Mouse (Mus musculus) skeletal muscle tissue, adult 2 months (tissue): ENCODE results near the gene Vipr2.

ENCODE experiments used
- DNase-seq: peaks from one replicate; pipeline ENCODE4 v3.0.0-alpha.2; 2012; ENCODE audit warnings: low read depth, low spot score

Gene Vipr2

GRCm38 (mm10) chr12:116156792-116157532 lies 79.4 kb downstream of the Vipr2 start:
- no peak for DNase-seq

GRCm38 (mm10) chr12:116159223-116159622 lies 81.7 kb downstream of the Vipr2 start:
- no peak for DNase-seq

GRCm38 (mm10) chr12:116159695-116160094 lies 82.2 kb downstream of the Vipr2 start:
- DNase-seq, result no peak

- DNase-seq, result no peak
Measured at GRCm38 (mm10) chr12:116165368-116165767, 87.8 kb downstream of the Vipr2 start.

- peak; percentile 74 for DNase-seq
Measured at GRCm38 (mm10) chr12:116169666-116170065, 92.1 kb downstream of the Vipr2 start.

- no peak for DNase-seq
Measured at GRCm38 (mm10) chr12:116176930-116177329, 99.4 kb downstream of the Vipr2 start.

GRCm38 (mm10) chr12:116181436-116182050 lies 104.0 kb downstream of the Vipr2 start:
- no peak for DNase-seq

- no peak for DNase-seq
Measured at GRCm38 (mm10) chr12:116182376-116182775, 104.8 kb downstream of the Vipr2 start.

GRCm38 (mm10) chr12:116183212-116183935 lies 105.8 kb downstream of the Vipr2 start:
- no peak for DNase-seq

GRCm38 (mm10) chr12:116193952-116194351 lies 116.4 kb downstream of the Vipr2 start:
- no peak for DNase-seq

- DNase-seq, result no peak
Measured at GRCm38 (mm10) chr12:116194641-116195040, 117.1 kb downstream of the Vipr2 start.
